Mouse (Mus musculus) lung, adult 2 months (tissue): ENCODE data around the gene Fam71b.

ENCODE experiments used
- CTCF ChIP-seq: fragments of 200-500 bp; IDR thresholded peaks from 2 replicates; pipeline ENCODE4 v1.5.1; 2011; ENCODE audit warnings: mild to moderate bottlenecking, low read length, control low read depth; ENCODE audit not compliant: insufficient read depth
- POLR2A ChIP-seq: fragments of 200-500 bp; IDR thresholded peaks from 2 replicates; pipeline ENCODE4 v1.6.1; 2011; ENCODE audit warnings: low read depth, mild to moderate bottlenecking, control low read depth, low read length, borderline replicate concordance; ENCODE audit errors: extremely low read depth

DNA sequence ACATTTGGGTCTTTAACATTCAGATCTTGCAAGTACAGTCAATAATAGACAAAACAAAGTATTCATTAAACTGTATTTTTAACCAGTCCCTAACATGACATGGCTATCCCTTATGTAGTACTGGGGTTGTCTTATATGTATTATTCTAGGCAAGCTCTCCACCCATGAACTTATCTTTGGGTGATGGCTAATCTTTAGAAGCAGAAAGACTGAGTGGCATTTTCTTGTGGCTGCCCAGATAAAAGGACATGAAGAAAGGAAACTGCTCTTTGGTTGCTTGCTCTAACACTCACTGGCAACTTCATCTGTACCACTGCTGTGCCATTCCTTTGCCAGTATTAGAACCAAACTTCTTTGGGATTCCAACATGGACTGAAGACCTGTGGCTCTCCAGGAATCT lies 39.0 kb downstream of the Fam71b start:
- no peak for TF ChIP-seq CTCF
- no peak for TF ChIP-seq POLR2A
